Mouse (Mus musculus): Measurements from ENCODE around the gene Dmbt1.
"Not testable (repeated sequence)": the region's sequence is repeated elsewhere in the genome, so short reads cannot be mapped to it uniquely, and the experiment has no call there.

The Dmbt1 gene

GRCm38 (mm10) chr7:131031755-131032154 lies at the start of gene Dmbt1:
Dmbt1 (plus strand) TSS chr7:131032053.
- no peak for DNase-seq (ENCODE audit: low spot score)

- DNase-seq (ENCODE audit: low spot score): no peak
These were observed 49.5 kb upstream of the Dmbt1 start for GRCm38 (mm10) chr7:130982371-130982770.

- DNase-seq (ENCODE audit: low spot score): no peak
These were observed 49.0 kb upstream of the Dmbt1 start for GRCm38 (mm10) chr7:130982881-130983280.

DNA sequence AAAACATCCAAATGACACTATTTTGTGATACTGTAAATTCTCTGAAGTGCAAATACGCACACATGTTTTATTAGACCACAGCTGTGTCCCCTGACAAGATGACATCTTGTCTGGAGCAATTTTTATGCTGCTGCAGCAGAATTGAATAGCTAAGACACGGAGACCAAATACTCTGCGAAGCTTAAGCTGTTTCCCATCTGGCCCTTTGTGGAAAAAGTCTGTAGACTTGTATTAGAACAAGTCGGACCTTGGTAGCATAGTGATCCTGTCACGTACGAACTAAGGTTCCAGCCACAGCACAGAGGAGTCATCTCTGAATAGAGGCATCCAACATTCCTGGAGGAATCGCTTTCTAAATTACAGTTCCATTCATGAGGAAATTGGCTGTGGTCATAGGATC lies 47.6 kb upstream of the Dmbt1 start:
- DNase-seq (ENCODE audit: low spot score): no peak

DNA sequence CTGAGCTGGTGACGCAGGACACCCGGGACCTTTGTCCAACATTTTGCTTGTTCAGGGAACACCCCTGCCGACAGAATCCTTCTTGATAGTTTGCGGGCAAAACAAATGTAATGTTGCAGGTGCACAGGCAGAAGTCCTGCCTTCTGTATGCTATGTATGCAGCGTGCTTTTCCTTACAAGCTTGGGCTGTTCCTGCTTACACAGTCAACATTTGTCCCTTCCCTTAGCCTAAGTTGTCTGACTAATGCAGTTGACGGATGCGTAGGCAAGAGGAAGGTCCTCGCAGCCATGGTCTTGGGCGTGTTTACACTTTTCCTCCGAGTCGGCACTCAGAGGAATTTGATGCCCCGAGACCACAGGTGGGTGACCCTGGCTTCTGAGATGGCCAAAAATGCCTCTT lies 46.7 kb upstream of the Dmbt1 start:
- DNase-seq (ENCODE audit: low spot score): no peak

- DNase-seq (ENCODE audit: low spot score): no peak
These were observed 46.1 kb upstream of the Dmbt1 start for GRCm38 (mm10) chr7:130985716-130986115.

- no peak for DNase-seq (ENCODE audit: low spot score)
These were observed 43.7 kb upstream of the Dmbt1 start for GRCm38 (mm10) chr7:130988146-130988545.

DNA sequence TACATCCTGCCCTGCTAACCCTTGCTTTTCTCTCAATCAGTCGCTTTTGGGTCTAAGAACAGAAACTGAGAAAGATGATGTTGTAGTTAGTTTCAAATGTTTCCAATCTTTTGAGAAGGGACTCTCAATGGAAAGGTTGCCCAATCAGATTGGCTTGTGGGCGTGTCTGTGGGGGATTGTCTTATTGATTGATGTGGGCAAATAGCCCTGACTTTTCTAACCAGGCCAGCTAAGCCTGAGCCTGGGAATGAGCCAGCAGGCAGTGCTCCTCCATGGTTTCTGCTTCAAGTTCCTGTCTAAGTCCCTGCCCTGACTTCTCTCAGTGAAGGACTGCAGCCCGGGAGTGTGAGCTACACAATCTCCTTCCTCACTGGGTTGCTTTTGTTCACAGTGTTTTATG lies 42.5 kb upstream of the Dmbt1 start:
- DNase-seq (ENCODE audit: low spot score): no peak

DNA sequence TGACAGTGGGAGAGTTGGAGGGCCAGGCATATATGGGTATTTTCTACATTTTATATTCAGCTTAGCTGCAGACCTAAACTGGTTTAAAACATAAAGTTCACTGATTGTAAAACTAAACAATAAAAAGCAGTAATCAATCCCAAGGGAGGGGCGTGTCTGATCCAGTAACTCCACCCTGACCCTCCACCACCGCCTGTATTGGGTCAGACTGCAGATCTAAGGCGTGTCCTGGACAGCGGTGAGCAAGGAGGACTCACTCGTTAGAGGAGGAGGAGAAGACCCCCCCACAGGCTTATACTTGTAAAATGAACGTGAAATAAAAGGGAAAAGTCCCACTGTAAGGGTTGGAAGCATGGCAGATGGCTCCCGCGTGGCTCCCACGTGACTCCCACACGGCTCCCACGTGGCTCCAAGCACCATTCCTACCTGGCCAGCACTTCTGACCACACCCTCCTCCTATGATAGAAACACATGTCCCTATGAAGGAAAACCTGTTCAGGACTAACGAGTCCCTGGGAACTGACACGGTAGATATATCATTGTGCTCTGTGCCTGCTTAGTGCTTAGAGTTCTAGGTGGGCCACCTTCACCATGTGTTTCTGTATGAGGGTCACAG lies 40.6 kb upstream of the Dmbt1 start:
- DNase-seq (ENCODE audit: low spot score): no peak

DNA sequence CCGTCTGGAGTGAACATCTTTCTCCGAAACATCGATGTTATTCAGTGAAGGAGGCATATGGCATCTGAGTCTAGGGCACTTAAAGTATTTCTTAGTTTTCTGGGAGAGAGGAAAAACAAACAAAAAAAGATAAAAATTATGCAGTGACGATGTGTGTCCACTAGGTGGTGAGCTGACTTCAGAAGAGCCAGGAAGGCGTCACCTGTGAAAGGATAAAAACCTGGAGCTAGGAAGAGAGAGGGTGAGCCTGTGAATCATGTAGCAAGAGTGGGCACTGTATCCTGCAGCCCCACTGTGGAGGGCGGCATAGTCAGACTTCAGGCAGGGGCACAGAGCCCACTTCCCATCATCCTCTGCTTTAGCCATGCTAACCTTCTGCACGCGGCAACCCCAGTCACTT lies 37.9 kb upstream of the Dmbt1 start:
- DNase-seq (ENCODE audit: low spot score): no peak

DNA sequence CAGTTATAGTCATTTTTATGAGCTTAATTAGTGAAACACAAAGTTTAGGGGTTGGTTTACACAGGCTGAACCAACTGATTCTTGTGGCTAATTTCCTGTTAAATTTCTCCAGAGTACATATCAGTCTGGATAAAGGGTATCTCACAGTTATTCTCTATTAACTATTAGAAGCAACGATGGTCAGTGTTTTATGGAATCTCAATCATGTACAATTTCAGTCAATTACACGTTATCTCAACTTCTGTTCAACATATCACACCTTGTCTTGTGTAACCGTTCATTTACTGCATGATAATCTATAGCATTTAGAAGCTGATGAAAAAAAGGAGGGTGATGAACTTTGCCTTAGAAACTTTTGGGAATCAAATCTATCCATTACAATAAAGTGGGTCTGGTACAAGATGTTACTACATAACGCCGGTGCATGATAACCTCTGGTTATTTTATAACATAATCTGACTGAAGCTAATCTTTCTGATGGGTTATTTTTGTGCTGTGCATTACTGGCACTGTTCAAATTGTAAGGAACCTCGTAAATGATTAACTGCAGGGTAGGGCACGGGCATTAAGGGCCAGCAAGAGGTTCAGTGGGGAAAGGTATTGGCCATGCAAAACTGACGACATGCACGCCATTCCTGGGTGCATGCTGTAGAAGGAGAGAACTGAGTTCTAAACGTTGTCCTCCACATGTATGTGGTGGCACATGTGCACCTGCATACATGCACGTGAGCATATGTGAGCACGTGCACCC lies 29.7 kb upstream of the Dmbt1 start:
- DNase-seq (ENCODE audit: low spot score): no peak

DNA sequence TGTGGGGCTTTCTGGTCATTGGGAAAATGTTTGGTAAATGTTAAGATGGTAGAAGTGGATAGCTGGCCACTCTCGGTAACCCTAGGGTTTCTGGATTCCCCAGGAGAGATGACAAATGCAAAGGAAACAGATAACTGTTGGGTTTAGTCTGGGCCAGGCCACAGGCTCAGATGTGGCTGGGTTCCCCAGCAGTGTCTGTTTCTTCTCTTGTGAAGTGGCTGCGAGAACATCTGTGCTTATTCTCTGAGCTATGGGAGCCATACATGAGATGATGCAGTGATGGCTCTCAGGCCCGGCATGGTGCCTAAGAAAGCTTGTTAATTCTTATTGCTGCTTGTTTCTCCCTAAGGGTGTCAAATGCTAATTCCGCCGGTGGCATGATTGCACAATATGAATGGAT lies 27.8 kb upstream of the Dmbt1 start:
- DNase-seq (ENCODE audit: low spot score): no peak

GRCm38 (mm10) chr7:131007221-131007620 lies 24.6 kb upstream of the Dmbt1 start:
- DNase-seq (ENCODE audit: low spot score): no peak

DNA sequence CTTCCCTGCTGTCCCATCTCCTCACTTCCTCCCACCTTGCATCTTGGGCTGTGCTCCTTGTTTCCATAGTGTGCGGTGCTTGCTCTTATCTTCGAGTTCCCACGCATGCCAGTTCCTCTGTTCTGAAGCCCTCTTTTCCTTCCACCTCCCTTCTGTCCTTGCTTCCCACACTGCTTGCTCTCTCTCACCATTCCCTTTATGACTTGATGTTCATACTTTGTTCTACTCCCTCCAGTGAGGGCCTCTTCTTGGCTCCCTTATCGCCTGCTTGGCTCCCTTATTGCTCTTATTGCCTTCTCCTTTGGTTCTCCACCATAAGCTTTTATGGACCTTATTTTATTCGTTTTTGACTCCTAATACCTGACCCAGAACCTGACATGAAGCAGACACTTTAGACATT lies 22.7 kb upstream of the Dmbt1 start:
- DNase-seq (ENCODE audit: low spot score): no peak

DNA sequence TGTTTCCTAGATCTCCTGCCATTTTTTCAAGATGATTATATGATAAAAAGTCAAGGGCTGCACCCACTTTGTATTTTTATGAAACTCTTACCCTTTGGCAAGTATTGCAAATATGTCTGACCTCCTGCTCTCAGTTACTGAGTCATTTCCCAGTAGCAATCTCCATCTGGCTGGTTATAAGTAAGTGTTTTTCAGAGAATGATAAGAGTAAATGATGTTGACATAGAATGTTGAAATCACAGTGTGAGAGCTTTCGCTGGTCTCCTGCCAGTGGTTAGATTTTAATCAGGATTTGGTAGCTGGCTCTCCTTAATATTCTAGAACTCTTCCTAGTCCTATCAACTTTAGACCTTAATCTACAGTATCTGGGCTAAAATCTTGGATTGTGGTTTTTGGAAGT lies 20.0 kb upstream of the Dmbt1 start:
- DNase-seq (ENCODE audit: low spot score): no peak

DNA sequence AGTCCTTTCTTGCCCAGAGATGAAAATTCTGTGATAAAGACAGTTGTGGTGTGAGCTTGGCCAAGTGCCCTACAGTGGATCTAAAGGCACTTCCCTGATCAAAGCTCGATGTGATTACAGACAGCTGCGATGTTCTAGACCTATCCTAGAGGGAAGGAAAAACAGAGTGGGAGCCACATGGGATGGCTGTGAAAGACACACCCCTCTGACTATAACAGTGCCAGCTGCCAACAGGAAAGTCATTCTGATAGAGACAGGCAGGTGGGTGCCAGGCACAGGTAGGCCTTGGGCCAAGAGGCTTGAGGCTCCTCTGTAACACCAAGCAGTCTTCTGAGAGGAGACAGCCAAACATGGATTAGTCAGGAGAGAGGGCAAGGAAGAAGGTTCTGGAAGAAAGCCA lies 12.7 kb upstream of the Dmbt1 start:
- no peak for DNase-seq (ENCODE audit: low spot score)

- DNase-seq (ENCODE audit: low spot score): no peak
These were observed 7.0 kb upstream of the Dmbt1 start for GRCm38 (mm10) chr7:131024807-131025206.

GRCm38 (mm10) chr7:131027557-131027956 lies 4.3 kb upstream of the Dmbt1 start:
- DNase-seq (ENCODE audit: low spot score): no peak

- DNase-seq (ENCODE audit: low spot score): no peak
These were observed 4.5 kb downstream of the Dmbt1 start for GRCm38 (mm10) chr7:131036396-131036795.

- DNase-seq (ENCODE audit: low spot score): no peak
These were observed 5.2 kb downstream of the Dmbt1 start for GRCm38 (mm10) chr7:131037083-131037482.

DNA sequence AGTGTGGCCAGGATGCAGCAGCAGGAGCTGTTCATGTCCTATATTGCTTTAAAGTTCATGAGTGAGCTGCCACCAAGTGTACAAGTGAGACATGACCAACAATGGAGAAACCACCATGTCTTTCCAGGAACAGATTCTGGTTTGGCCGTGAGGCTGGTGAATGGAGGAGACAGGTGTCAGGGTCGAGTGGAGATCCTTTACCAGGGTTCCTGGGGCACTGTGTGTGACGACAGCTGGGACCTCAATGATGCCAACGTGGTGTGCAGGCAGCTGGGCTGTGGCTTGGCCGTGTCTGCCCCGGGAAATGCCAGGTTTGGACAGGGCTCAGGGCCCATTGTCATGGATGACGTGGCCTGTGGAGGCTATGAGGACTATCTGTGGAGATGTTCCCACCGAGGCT lies 8.9 kb downstream of the Dmbt1 start:
- DNase-seq (ENCODE audit: low spot score): not testable (repeated sequence)

DNA sequence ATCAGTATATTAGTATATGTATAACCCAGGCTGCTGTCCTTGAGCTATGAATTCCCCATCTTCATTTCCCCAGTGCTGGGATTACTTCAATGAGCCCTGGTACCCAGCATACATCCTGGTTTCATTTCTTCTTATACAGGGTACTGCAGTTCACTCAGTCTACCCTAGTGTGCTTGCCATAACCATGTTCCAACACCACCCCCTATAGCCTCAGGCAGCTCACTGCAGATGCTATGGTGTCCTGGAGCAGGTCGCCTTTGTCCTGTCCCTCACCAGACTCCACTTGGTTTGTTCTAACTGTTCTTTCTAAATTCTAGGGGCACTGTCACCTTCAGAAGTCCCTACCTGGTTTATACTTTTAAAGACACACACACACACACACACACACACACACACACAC lies 10.8 kb downstream of the Dmbt1 start:
- DNase-seq (ENCODE audit: low spot score): no peak

DNA sequence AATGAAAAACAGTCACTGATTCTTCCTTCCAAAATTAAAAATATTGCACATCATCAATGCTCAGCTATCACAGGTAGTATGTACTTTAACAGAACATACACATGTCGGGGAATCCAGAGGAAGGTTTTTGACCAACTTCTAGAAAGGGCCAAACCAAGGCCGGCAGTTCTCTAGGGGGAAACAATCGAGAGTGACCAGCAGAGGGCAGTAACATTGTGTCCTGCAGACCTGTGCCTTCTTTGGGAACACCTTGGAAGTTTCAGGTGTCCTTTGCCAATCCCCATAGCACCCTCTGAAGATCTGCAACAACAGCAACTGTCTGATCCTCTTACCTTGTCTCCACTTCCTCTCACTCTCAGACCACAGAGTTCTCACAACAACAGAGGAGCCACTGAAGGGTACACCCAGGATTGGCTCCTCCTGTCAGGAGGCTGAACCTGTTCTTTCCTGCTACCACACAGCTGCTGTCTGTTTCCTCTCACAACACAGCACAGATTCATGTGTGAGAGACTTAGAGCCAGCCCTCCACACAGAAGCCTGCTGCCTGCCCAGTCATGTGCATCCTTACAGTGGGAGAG lies 13.5 kb downstream of the Dmbt1 start:
- not testable (repeated sequence) for DNase-seq (ENCODE audit: low spot score)

DNA sequence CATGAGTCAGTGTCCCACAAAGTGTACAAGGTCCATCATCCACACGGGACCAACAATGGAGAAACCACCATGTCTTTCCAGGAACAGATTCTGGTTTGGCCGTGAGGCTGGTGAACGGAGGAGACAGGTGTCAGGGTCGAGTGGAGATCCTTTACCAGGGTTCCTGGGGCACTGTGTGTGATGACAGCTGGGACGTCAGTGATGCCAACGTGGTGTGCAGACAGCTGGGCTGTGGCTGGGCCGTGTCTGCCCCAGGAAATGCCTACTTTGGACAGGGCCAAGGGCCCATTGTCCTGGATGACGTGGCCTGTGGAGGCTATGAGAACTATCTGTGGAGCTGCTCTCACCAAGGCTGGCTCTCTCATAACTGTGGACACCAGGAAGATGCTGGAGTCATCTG lies 18.0 kb downstream of the Dmbt1 start:
- DNase-seq (ENCODE audit: low spot score): not testable (repeated sequence)

Measured in layer of hippocampus, adult 9-10 months (tissue).